Mouse (Mus musculus): ENCODE measurements at regions not wholly inside any gene's neighbourhood (a gene's known extent, or its start where the extent isn't known, plus 50 kb on each side); places are given as distances from the start of the nearest gene placed in this dataset.

GRCm38 (mm10) chr17:79191871-79192373 lies 140.2 kb downstream of the Qpct start:
- in situ Hi-C loops (cut with MboI; ENCODE audit: low pct_ligation_motif_present, low pct_unique_long_range_greater_than_20kb, low sequenced_read_pairs) (no loop called here), dilution Hi-C loops (cut with MboI; ENCODE audit: extremely low pct_ligation_motif_present, extremely low pct_unique_long_range_greater_than_20kb, low sequenced_read_pairs) (no loop called here)
- Histone ChIP-seq H3K27ac (ENCODE audit: insufficient read depth, low read depth) (no peak overlapping the region), H3K79me2 (replicated peaks; ENCODE audit: control insufficient read depth, extremely low read depth, insufficient read depth, poor library complexity, severe bottlenecking) (no peaks in the 10 kb centered on the region), H3K9me3 (replicated peaks; ENCODE audit: low read length) (no peaks in the 10 kb centered on the region), H3K9ac (ENCODE audit: insufficient read depth, low read depth) (no peak overlapping the region), H3K4me1 (ENCODE audit: control insufficient read depth in 1 of 2, insufficient read depth in 2 of 2) (no peaks in the 10 kb centered on the region), H3K4me2 (ENCODE audit: insufficient read depth, low read depth, poor library complexity, severe bottlenecking) (no peak overlapping the region), H3K36me3 (replicated peaks in 1 of 2; ENCODE audit: control insufficient read depth in 1 of 2, insufficient read depth in 1 of 2, low read length in 1 of 2) (no peaks in the 10 kb centered on the region), H3K4me3 (replicated peaks in 1 of 3; ENCODE audit: low read depth in 2 of 3, low read length in 2 of 3, poor library complexity in 1 of 3) (no peak overlapping the region), H3K27me3 (replicated peaks) (no peaks in the 10 kb centered on the region)
- DNase-seq (ENCODE audit: extremely low read depth) = no peak
- TF ChIP-seq IRF4 (IDR thresholded peaks at IDR 0.05; ENCODE audit: low read depth, low read length) = no peak

DNA sequence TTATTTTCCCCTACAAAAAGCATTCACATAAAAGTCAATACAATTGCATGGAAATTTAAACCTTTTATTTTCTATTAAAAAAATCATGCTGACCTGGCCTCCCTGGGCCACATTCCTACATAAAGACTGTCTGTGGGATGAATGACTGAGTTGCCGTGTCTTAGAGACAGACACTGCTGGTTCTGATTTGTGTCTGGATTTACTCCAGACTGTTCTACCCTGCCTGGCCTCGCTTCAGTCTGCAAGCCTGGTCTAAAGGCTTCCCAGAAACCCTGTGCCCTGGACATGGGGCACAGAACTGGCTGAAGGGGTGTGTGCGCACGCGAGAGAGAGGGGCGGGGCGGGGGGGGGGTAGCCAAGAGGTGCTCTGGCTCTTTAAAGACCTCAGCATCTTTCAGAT lies 136.6 kb downstream of the Qpct start:
- H3K9me3 ChIP-seq (replicated peaks; ENCODE audit: low read length) = no peaks in the 10 kb centered on the region
- no peak overlapping the region for H3K4me2 ChIP-seq (ENCODE audit: insufficient read depth, low read depth, poor library complexity, severe bottlenecking)
- no peaks in the 10 kb centered on the region for H3K79me2 ChIP-seq (replicated peaks; ENCODE audit: control insufficient read depth, extremely low read depth, insufficient read depth, poor library complexity, severe bottlenecking)
- H3K27ac ChIP-seq (ENCODE audit: insufficient read depth, low read depth) = no peak overlapping the region
- no peak for DNase-seq (ENCODE audit: extremely low read depth)
- H3K27me3 ChIP-seq (replicated peaks) = no peaks in the 10 kb centered on the region
- dilution Hi-C loops (cut with MboI; ENCODE audit: extremely low pct_ligation_motif_present, extremely low pct_unique_long_range_greater_than_20kb, low sequenced_read_pairs) (no loop called here), in situ Hi-C loops (cut with MboI; ENCODE audit: low pct_ligation_motif_present, low pct_unique_long_range_greater_than_20kb, low sequenced_read_pairs) (no loop called here)
- no peaks in the 10 kb centered on the region for H3K4me1 ChIP-seq (ENCODE audit: control insufficient read depth in 1 of 2, insufficient read depth in 2 of 2)
- TF ChIP-seq ZMIZ1 (IDR thresholded peaks at IDR 0.05; ENCODE audit: low read depth, low read length) (no peak), SMC3 (IDR thresholded peaks at IDR 0.05; ENCODE audit: low read depth, low read length) (no peak), IRF4 (IDR thresholded peaks at IDR 0.05; ENCODE audit: low read depth, low read length) (no peak), MAZ (IDR thresholded peaks at IDR 0.05; ENCODE audit: low read depth, low read length) (no peak), MEF2A (IDR thresholded peaks at IDR 0.05; ENCODE audit: borderline replicate concordance, low read depth, low read length) (no peak), TBP (conservative IDR thresholded peaks at IDR 0.05; ENCODE audit: low read depth, low read length) (no peak), POLR2AphosphoS2 (IDR thresholded peaks at IDR 0.05; ENCODE audit: low read depth, low read length) (no peak), ZC3H11A (IDR thresholded peaks at IDR 0.05; ENCODE audit: low read depth, low read length) (no peak), HCFC1 (IDR thresholded peaks at IDR 0.05; ENCODE audit: low read depth, low read length) (no peak), ETS1 (conservative IDR thresholded peaks at IDR 0.05; ENCODE audit: low read depth, low read length) (no peak), CHD1 (IDR thresholded peaks at IDR 0.05; ENCODE audit: low read depth, low read length) (no peak), MAFK (IDR thresholded peaks at IDR 0.05; ENCODE audit: insufficient replicate concordance, low read length) (no peak), GABPA (IDR thresholded peaks at IDR 0.05; ENCODE audit: insufficient replicate concordance, low read depth, low read length) (no peak), USF1 (IDR thresholded peaks at IDR 0.05; ENCODE audit: low read depth, low read length) (no peak), NELFE (IDR thresholded peaks at IDR 0.05; ENCODE audit: low read depth, low read length) (no peak), RAD21 (IDR thresholded peaks at IDR 0.05; ENCODE audit: low read depth, low read length) (no peak), TCF12 (IDR thresholded peaks at IDR 0.05; ENCODE audit: low read depth, low read length) (no peak)
- H3K9ac ChIP-seq (ENCODE audit: insufficient read depth, low read depth) = no peak overlapping the region
- H3K4me3 ChIP-seq (replicated peaks in 1 of 3; ENCODE audit: low read depth in 2 of 3, low read length in 2 of 3, poor library complexity in 1 of 3) = no peak overlapping the region
- no peaks in the 10 kb centered on the region for H3K36me3 ChIP-seq (replicated peaks in 1 of 2; ENCODE audit: control insufficient read depth in 1 of 2, insufficient read depth in 1 of 2, low read length in 1 of 2)
